Mouse (Mus musculus): Measurements from ENCODE around the gene Abca13. TPM values are rescaled to one million over a fixed set of nuclear protein-coding genes. Genes with fewer than 3 reads are reported as not detected.
"Not testable (repeated sequence)": the region's sequence is repeated elsewhere in the genome, so short reads cannot be mapped to it uniquely, and the experiment has no call there.

The Abca13 gene
- polyA plus RNA-seq, 1 experiment from 2014 or later: not detected

DNA sequence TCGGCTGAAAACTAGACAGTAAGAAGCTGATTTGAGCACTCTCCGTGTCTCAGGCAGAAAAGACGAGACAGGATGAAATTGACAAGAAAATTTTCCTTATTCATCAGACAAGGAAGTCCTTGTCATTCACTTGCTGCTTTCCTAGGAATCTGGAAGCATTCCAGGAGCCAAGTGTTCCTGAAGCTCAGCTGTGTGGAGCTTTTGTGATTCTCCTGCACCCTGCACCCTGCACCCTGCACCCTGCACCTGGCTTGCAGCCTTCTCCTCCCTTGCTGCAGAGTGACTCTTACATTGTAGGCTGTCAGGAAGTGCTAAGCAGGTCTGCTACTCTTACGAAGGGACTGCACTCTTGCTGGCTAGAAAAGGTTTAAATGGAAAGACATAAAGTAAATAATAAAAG is 249.4 kb downstream of the Abca13 start:
- peak; percentile 88 for ATAC-seq
- peaks cover 5% of the 10 kb centered on the region for H3K4me1 ChIP-seq (replicated peaks; ENCODE audit: control insufficient read depth, insufficient read depth, low read length)
- no peak overlapping the region for H3K4me3 ChIP-seq (replicated peaks; ENCODE audit: low read length)
- 31% methylated on average over 4 of the region's 4 CpGs for WGBS
- no peaks in the 10 kb centered on the region for H3K36me3 ChIP-seq (ENCODE audit: control insufficient read depth, insufficient read depth)
- no peaks in the 10 kb centered on the region for H3K9me3 ChIP-seq (ENCODE audit: control insufficient read depth, low read length)
- H3K4me2 ChIP-seq (ENCODE audit: low read length): no peak overlapping the region
- H3K27me3 ChIP-seq (replicated peaks; ENCODE audit: control insufficient read depth, insufficient read depth, low read length): no peaks in the 10 kb centered on the region
- no peak overlapping the region for H3K9ac ChIP-seq (replicated peaks; ENCODE audit: low read depth, low read length)
- H3K27ac ChIP-seq (ENCODE audit: low read length): no peak overlapping the region; the same call in 1 of the 2 replicates

DNA sequence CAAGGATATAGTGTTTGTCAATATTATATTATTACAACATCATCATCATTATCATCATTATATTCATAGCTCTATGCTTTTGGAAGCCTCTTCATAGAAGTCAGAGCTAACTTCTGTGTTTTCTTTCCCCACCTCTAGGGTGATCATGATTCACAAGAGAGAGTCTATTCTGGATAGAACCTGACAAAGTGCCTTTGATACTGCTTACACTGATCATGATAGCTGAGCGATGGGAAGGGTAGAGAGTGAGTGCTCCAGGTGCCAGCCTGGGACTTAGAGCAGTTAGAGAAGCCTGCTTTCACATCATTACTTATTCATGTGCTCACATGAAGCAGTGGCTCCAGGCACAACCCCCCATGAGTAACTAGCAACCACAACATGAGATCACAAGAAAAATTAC is 280.7 kb downstream of the Abca13 start:
- Histone ChIP-seq H3K9me3 (ENCODE audit: control insufficient read depth, low read length) (no peaks in the 10 kb centered on the region), H3K4me3 (replicated peaks; ENCODE audit: low read length) (no peak overlapping the region), H3K4me1 (replicated peaks; ENCODE audit: control insufficient read depth, insufficient read depth, low read length) (no peaks in the 10 kb centered on the region), H3K27ac (ENCODE audit: low read length) (no peak overlapping the region), H3K27me3 (replicated peaks; ENCODE audit: control insufficient read depth, insufficient read depth, low read length) (no peaks in the 10 kb centered on the region), H3K4me2 (ENCODE audit: low read length) (no peak overlapping the region), H3K36me3 (ENCODE audit: control insufficient read depth, insufficient read depth) (no peaks in the 10 kb centered on the region), H3K9ac (replicated peaks; ENCODE audit: low read depth, low read length) (no peak overlapping the region)
- WGBS: 88% methylated on average over 1 of the region's 1 CpGs
- no peak for ATAC-seq

DNA sequence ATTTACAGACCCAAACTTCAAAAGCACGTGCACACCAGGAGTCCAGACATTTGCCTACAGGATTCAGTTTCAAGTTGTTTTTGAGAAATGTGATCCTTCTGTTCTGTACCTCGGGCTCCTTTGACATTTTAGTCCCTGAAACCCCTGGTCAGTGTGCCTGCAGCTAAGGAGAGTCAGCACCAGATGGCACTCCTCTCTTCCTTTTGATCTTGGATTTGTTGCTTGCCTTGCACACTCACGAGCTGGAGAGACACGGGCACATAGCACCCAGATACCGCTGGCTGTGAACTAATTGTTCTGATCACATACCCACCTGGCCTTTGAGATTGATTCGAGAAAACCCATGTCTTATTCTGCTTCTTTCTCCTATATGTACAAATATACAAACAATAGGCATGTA is 289.8 kb downstream of the Abca13 start:
- H3K4me1 ChIP-seq (replicated peaks; ENCODE audit: control insufficient read depth, insufficient read depth, low read length): no peaks in the 10 kb centered on the region
- no peaks in the 10 kb centered on the region for H3K27me3 ChIP-seq (replicated peaks; ENCODE audit: control insufficient read depth, insufficient read depth, low read length)
- H3K9ac ChIP-seq (replicated peaks; ENCODE audit: low read depth, low read length): no peak overlapping the region
- H3K4me3 ChIP-seq (replicated peaks; ENCODE audit: low read length): no peak overlapping the region
- H3K36me3 ChIP-seq (ENCODE audit: control insufficient read depth, insufficient read depth): no peaks in the 10 kb centered on the region
- no peak overlapping the region for H3K4me2 ChIP-seq (ENCODE audit: low read length)
- ATAC-seq: peak; percentile 72
- H3K27ac ChIP-seq (ENCODE audit: low read length): no peak overlapping the region
- WGBS: 22% methylated on average over 6 of the region's 6 CpGs
- H3K9me3 ChIP-seq (ENCODE audit: control insufficient read depth, low read length): no peaks in the 10 kb centered on the region

DNA sequence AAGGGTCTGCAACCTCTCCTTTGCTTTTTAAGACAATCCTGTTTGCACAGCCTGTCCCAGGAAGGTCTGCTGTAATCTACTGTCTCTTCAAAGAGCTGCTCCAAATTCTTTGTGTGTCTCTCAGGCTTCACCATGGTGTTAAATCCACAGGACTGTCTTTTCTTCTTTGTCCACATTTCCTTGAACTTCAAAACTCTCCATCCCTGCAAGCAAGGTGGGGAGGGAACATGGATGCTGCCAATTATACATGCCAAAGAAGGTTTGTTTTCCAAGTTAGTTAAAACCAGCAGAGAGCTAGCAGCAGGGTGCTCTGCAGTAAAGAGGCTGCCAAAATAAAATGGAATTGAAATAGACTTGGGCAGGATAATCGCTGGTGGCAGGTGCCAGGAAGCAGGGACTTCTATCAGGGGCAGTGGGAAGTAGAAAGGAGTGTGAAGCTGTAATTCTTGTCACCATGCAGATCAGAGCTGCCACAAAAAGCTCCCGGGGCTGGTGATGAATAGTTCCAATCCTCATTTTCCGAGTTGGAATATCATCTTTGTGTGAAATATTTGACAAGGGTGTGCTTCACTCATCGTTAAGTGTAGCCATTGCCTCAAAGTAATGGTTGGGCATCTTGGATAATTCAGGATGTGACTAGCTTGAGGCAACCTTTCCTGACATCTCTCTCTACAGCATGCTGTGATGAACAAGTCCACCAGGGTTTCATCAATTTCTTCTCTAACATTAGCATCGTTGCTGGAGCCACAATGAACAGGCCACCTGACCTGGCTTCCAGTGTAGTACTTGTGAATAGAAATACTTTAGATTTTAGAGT is 308.8 kb downstream of the Abca13 start:
- peak; percentile 93 for ATAC-seq

GRCm38 (mm10) chr11:9514966-9515365 is 323.2 kb downstream of the Abca13 start:
- not testable (repeated sequence) for H3K27ac ChIP-seq (ENCODE audit: low read length); H3K4me2 ChIP-seq (ENCODE audit: low read length); ATAC-seq; H3K4me3 ChIP-seq (replicated peaks; ENCODE audit: low read length); H3K27me3 ChIP-seq (replicated peaks; ENCODE audit: control insufficient read depth, insufficient read depth, low read length); H3K36me3 ChIP-seq (ENCODE audit: control insufficient read depth, insufficient read depth); H3K9me3 ChIP-seq (ENCODE audit: control insufficient read depth, low read length); H3K4me1 ChIP-seq (replicated peaks; ENCODE audit: control insufficient read depth, insufficient read depth, low read length); H3K9ac ChIP-seq (replicated peaks; ENCODE audit: low read depth, low read length)
- 36% methylated on average over 2 of the region's 2 CpGs for WGBS

More for the DNA sequence above, 308.8 kb downstream of the Abca13 start:
- Histone ChIP-seq H3K4me2 (ENCODE audit: low read length) (no peak overlapping the region), H3K4me1 (replicated peaks; ENCODE audit: control insufficient read depth, insufficient read depth, low read length) (peaks cover 6% of the 10 kb centered on the region; the same call in 1 of the 2 replicates), H3K36me3 (ENCODE audit: control insufficient read depth, insufficient read depth) (no peaks in the 10 kb centered on the region), H3K4me3 (replicated peaks; ENCODE audit: low read length) (no peak overlapping the region), H3K9me3 (ENCODE audit: control insufficient read depth, low read length) (no peaks in the 10 kb centered on the region), H3K9ac (replicated peaks; ENCODE audit: low read depth, low read length) (no peak overlapping the region), H3K27me3 (replicated peaks; ENCODE audit: control insufficient read depth, insufficient read depth, low read length) (no peaks in the 10 kb centered on the region), H3K27ac (ENCODE audit: low read length) (no peak overlapping the region)
- WGBS: 30% methylated on average over 5 of the region's 5 CpGs

DNA sequence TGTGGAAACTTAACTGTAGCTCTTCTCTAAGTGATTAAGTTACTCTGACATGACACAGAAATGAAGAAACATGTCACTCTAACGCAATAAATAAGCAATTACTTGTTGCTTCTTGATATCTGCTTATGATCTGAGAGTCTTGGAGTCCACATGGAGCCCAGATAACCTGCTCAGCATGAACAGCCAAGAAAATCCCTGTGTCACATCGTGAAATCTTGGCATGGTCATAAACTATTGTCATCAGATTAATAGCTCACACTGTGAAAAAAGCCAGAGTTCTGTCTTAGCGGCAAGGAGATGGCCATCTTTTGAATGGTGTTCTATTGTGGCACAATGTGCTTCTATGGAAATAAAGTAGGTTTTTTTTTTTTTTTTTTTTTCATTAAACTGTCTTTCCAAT is 336.8 kb downstream of the Abca13 start:
- no peaks in the 10 kb centered on the region for H3K9me3 ChIP-seq (ENCODE audit: control insufficient read depth, low read length)
- H3K36me3 ChIP-seq (ENCODE audit: control insufficient read depth, insufficient read depth): no peaks in the 10 kb centered on the region
- H3K4me2 ChIP-seq (ENCODE audit: low read length): no peak overlapping the region
- no peak overlapping the region for H3K9ac ChIP-seq (replicated peaks; ENCODE audit: low read depth, low read length)
- no peaks in the 10 kb centered on the region for H3K27me3 ChIP-seq (replicated peaks; ENCODE audit: control insufficient read depth, insufficient read depth, low read length)
- WGBS: 72% methylated on average over 3 of the region's 3 CpGs
- no peak overlapping the region for H3K27ac ChIP-seq (ENCODE audit: low read length)
- ATAC-seq: no peak
- H3K4me1 ChIP-seq (replicated peaks; ENCODE audit: control insufficient read depth, insufficient read depth, low read length): no peaks in the 10 kb centered on the region
- H3K4me3 ChIP-seq (replicated peaks; ENCODE audit: low read length): no peak overlapping the region

DNA sequence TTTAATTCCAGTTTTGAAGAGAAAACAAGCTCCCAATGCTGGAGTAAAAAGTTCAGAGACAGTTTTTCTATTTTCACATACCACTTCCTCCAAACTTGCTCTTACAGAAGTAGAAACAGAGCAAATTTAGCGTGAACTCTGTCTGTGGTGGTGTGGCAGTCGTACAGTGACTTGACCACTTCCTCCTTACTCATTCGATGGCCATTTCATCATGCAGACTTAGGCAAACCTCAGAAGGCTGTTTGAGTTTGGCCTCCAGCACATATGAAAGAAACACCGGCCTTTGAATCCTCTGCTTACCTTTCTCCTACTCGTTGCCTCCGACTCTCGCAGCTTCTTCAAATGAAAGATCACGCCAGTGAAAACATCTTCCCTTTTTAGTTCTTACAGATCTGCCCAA is 340.0 kb downstream of the Abca13 start:
- Histone ChIP-seq H3K4me3 (replicated peaks; ENCODE audit: low read length) (no peak overlapping the region), H3K9me3 (ENCODE audit: control insufficient read depth, low read length) (no peaks in the 10 kb centered on the region), H3K4me1 (replicated peaks; ENCODE audit: control insufficient read depth, insufficient read depth, low read length) (no peaks in the 10 kb centered on the region), H3K36me3 (ENCODE audit: control insufficient read depth, insufficient read depth) (no peaks in the 10 kb centered on the region), H3K4me2 (ENCODE audit: low read length) (no peak overlapping the region), H3K27me3 (replicated peaks; ENCODE audit: control insufficient read depth, insufficient read depth, low read length) (no peaks in the 10 kb centered on the region), H3K9ac (replicated peaks; ENCODE audit: low read depth, low read length) (no peak overlapping the region), H3K27ac (ENCODE audit: low read length) (no peak overlapping the region)
- ATAC-seq: no peak
- WGBS: 89% methylated on average over 8 of the region's 8 CpGs

DNA sequence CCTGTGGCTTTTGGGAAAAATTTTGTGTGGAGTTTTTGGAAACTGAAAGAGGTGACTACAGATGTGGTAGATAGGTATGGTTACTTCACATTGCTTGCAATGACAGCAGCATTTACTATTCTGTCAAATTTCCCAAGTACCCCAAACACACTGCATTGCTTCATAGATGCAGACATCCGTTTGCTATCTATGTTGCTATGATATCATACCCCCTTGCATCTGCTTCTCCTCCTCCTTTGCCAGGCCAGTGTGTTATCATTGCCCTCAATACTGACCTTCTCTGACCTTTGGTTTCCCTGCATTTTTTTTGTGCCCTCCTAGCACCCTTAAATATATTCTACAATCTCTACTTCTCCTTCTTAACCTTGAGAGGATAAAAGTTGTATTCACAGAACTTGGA is 341.4 kb downstream of the Abca13 start:
- Histone ChIP-seq H3K9me3 (ENCODE audit: control insufficient read depth, low read length) (no peaks in the 10 kb centered on the region), H3K9ac (replicated peaks; ENCODE audit: low read depth, low read length) (no peak overlapping the region), H3K4me2 (ENCODE audit: low read length) (no peak overlapping the region), H3K27ac (ENCODE audit: low read length) (no peak overlapping the region), H3K36me3 (ENCODE audit: control insufficient read depth, insufficient read depth) (no peaks in the 10 kb centered on the region), H3K27me3 (replicated peaks; ENCODE audit: control insufficient read depth, insufficient read depth, low read length) (no peaks in the 10 kb centered on the region), H3K4me1 (replicated peaks; ENCODE audit: control insufficient read depth, insufficient read depth, low read length) (no peaks in the 10 kb centered on the region), H3K4me3 (replicated peaks; ENCODE audit: low read length) (no peak overlapping the region)
- ATAC-seq: no peak
- 91% methylated on average over 1 of the region's 1 CpGs for WGBS

- Histone ChIP-seq H3K27me3 (replicated peaks; ENCODE audit: control insufficient read depth, insufficient read depth, low read length) (no peaks in the 10 kb centered on the region), H3K4me1 (replicated peaks; ENCODE audit: control insufficient read depth, insufficient read depth, low read length) (no peaks in the 10 kb centered on the region), H3K27ac (ENCODE audit: low read length) (no peak overlapping the region), H3K9ac (replicated peaks; ENCODE audit: low read depth, low read length) (no peak overlapping the region), H3K9me3 (ENCODE audit: control insufficient read depth, low read length) (no peaks in the 10 kb centered on the region), H3K36me3 (ENCODE audit: control insufficient read depth, insufficient read depth) (no peaks in the 10 kb centered on the region), H3K4me3 (replicated peaks; ENCODE audit: low read length) (no peak overlapping the region), H3K4me2 (ENCODE audit: low read length) (no peak overlapping the region)
- WGBS: 87% methylated on average over 1 of the region's 1 CpGs
- ATAC-seq: no peak
Measured at GRCm38 (mm10) chr11:9533658-9534202, 342.0 kb downstream of the Abca13 start.

Data from forebrain, embryonic 16.5 days (tissue).